Mouse (Mus musculus) forebrain, embryonic 15.5 days (tissue): ENCODE measurements around the gene Vmn2r115. TPM values are rescaled to one million over a fixed set of nuclear protein-coding genes. Genes with fewer than 3 reads are reported as not detected.
"Not testable (repeated sequence)": the region's sequence is repeated elsewhere in the genome, so short reads cannot be mapped to it uniquely, and the experiment has no call there.

Experiments
- ATAC-seq: fragments of 200-750 bp; cut with Nextera tagmentation; replicated peaks from 2 replicates; pipeline ENCODE4 v1.8.0; 2017; ENCODE audit warnings: mild to moderate bottlenecking, moderate TSS enrichment, moderate library complexity
- H3K27ac ChIP-seq: fragments of 300-500 bp; sonication (generic); replicated peaks from 2 replicates; pipeline ENCODE4 v1.5.1; 2015; ENCODE audit warnings: mild to moderate bottlenecking, inconsistent platforms
- H3K27me3 ChIP-seq: fragments of 300-500 bp; sonication (generic); 2 replicates; pipeline ENCODE4 v1.6.1; 2015; ENCODE audit warnings: inconsistent platforms
- H3K36me3 ChIP-seq: fragments of 300-500 bp; sonication (generic); 2 replicates; pipeline ENCODE4 v1.6.1; 2015; ENCODE audit warnings: mild to moderate bottlenecking, inconsistent platforms
- H3K4me1 ChIP-seq: fragments of 300-500 bp; sonication (generic); 2 replicates; pipeline ENCODE4 v1.6.1; 2015; ENCODE audit warnings: inconsistent platforms
- H3K4me2 ChIP-seq: fragments of 300-500 bp; sonication (generic); replicated peaks from 2 replicates; pipeline ENCODE4 v1.6.1; 2015; ENCODE audit warnings: mild to moderate bottlenecking, inconsistent platforms
- H3K4me3 ChIP-seq: fragments of 300-500 bp; sonication (generic); 2 replicates; pipeline ENCODE4 v1.5.1; 2015; ENCODE audit warnings: mild to moderate bottlenecking, inconsistent platforms
- H3K9ac ChIP-seq: fragments of 300-500 bp; sonication (generic); replicated peaks from 2 replicates; pipeline ENCODE4 v1.6.1; 2015; ENCODE audit warnings: mild to moderate bottlenecking, inconsistent platforms
- H3K9me3 ChIP-seq: fragments of 300-500 bp; sonication (generic); 2 replicates; pipeline ENCODE4 v1.6.1; 2016; ENCODE audit warnings: inconsistent platforms
- WGBS: fragments of 180-500 bp; shearing (Covaris S2); methylation state at CpG from one replicate; pipeline ENCODE4 v1.1.7; 2015; ENCODE audit warnings: mixed read lengths; 5-methylcytosine and 5-hydroxymethylcytosine counted together
- polyA plus RNA-seq: library from polyadenylated mRNA; unstranded; fragments of >200 nt; fragmentation: Nextera tagmentation; extraction: Ambion mirVana; gene quantifications from 2 replicates; pipeline ENCODE4 v1.2.1, GENCODE M21; 2015

The Vmn2r115 gene
- not detected in 2 replicates for polyA plus RNA-seq

- not testable (repeated sequence) for H3K4me3 ChIP-seq, H3K4me1 ChIP-seq, H3K36me3 ChIP-seq, H3K4me2 ChIP-seq, H3K9me3 ChIP-seq, H3K27me3 ChIP-seq, H3K27ac ChIP-seq, H3K9ac ChIP-seq, ATAC-seq
- WGBS, result 49% methylated on average over 2 of the region's 2 CpGs
Observed at GRCm38 (mm10) chr17:23343441-23343840, at the start of gene Vmn2r115. Gene Vmn2r115, plus strand, starts transcription at chr17:23343741.

- not testable (repeated sequence) for H3K27ac ChIP-seq, ATAC-seq, H3K9ac ChIP-seq, H3K9me3 ChIP-seq, H3K4me2 ChIP-seq, H3K4me1 ChIP-seq, H3K36me3 ChIP-seq, H3K27me3 ChIP-seq, H3K4me3 ChIP-seq
- WGBS, result 58% methylated on average over 2 of the region's 2 CpGs
Observed at GRCm38 (mm10) chr17:23312437-23312836, 31.1 kb upstream of the Vmn2r115 start, which contains the start of gene Vmn2r114. Gene Vmn2r114, minus strand, starts transcription at chr17:23312537.

GRCm38 (mm10) chr17:23330657-23331056 lies 12.9 kb upstream of the Vmn2r115 start:
- H3K36me3 ChIP-seq, result no peaks in the 10 kb centered on the region
- no peak overlapping the region for H3K4me2 ChIP-seq
- H3K27me3 ChIP-seq, result no peaks in the 10 kb centered on the region
- WGBS, result 73% methylated on average over 6 of the region's 6 CpGs
- H3K4me1 ChIP-seq, result no peaks in the 10 kb centered on the region
- H3K9me3 ChIP-seq, result peaks cover 20% of the 10 kb centered on the region; the same call in 1 of the 2 replicates
- H3K4me3 ChIP-seq, result no peak overlapping the region
- no peak for ATAC-seq
- no peak overlapping the region for H3K9ac ChIP-seq
- H3K27ac ChIP-seq, result no peak overlapping the region

GRCm38 (mm10) chr17:23351644-23352043 lies 8.1 kb downstream of the Vmn2r115 start:
- Histone ChIP-seq H3K36me3 (no peaks in the 10 kb centered on the region), H3K4me3 (no peak overlapping the region), H3K9ac (no peak overlapping the region), H3K4me1 (no peaks in the 10 kb centered on the region), H3K4me2 (no peak overlapping the region), H3K9me3 (no peaks in the 10 kb centered on the region), H3K27me3 (no peaks in the 10 kb centered on the region), H3K27ac (no peak overlapping the region)
- WGBS, result 63% methylated on average over 1 of the region's 1 CpGs
- ATAC-seq, result no peak

- not testable (repeated sequence) for H3K9ac ChIP-seq, H3K27ac ChIP-seq, H3K9me3 ChIP-seq, ATAC-seq, H3K4me3 ChIP-seq, H3K36me3 ChIP-seq, H3K4me2 ChIP-seq, H3K4me1 ChIP-seq, H3K27me3 ChIP-seq
Observed at GRCm38 (mm10) chr17:23384304-23384703, 40.8 kb downstream of the Vmn2r115 start, which contains the start of gene Vmn2r116. Gene Vmn2r116, plus strand, starts transcription at chr17:23384604.

Other genes starting within 250 kb of the Vmn2r115 start
- gene Zfp40, start 150.5 kb upstream of the Vmn2r115 start, polyA plus RNA-seq, result 30.7 and 33.1 TPM in 2 replicates
- gene Vmn2r114, start 31.2 kb upstream of the Vmn2r115 start, polyA plus RNA-seq, result not detected in 2 replicates
- gene Vmn2r116, start 40.9 kb downstream of the Vmn2r115 start, polyA plus RNA-seq, result not detected in 2 replicates
- not detected in 2 replicates for gene Vmn2r117, start 136.0 kb downstream of the Vmn2r115 start, polyA plus RNA-seq
- 21.0 and 21.5 TPM in 2 replicates for gene Zfp213, start 220.5 kb downstream of the Vmn2r115 start, polyA plus RNA-seq